Mouse (Mus musculus) layer of hippocampus, adult 18-20 months (tissue): ENCODE measurements around the gene Aldh3a1. TPM values are rescaled to one million over a fixed set of nuclear protein-coding genes. Genes with fewer than 3 reads are reported as not detected.

Experiments
- DNase-seq, 2 experiments: peaks; one replicate each; pipeline ENCODE4 v3.0.0; 2022; ENCODE audit warnings: low spot score in 2 of 2
- total RNA-seq, 2 experiments: library from RNA; stranded (reverse); gene quantifications; 2 replicates each; pipeline ENCODE4 v1.2.3; 2021

Aldh3a1 gene
- total RNA-seq, 2 experiments from 2014 or later: 0.54 to 0.68 TPM

DNA sequence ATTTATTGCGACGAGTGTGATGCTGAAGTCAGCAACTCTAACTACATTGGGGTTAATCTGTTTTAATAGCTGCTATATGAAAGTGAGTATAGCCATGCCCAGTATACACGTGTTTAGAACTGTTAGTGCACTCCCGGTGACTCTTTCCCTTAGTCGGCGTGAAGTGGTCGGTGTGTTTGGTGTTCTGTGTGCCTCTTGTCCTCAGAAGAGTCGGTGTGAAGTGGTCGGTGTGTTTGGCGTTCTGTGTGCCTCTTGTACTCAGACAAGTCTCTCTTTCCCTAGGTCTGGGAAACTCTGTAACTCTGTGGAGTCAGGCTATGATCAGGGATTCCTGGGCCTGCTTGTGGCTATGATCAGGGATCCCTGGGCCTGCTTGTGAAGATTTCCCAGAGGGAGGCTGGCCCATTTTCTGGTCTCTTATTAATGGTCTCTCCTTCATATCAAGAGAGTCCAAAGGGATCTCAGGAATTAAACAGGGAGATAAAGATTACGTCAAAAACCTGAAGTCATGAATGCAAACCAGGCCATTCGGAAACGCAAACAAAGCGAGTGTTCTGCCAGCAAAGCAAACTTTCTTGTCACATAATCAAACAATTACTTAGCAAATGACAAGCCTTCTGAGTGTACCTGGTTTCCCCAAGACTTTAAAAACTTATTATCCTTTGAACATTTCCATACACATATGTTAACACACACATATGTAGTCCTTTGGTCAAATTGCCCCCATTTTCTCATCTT is 10.6 kb upstream of the Aldh3a1 start:
- no peak for DNase-seq

DNA sequence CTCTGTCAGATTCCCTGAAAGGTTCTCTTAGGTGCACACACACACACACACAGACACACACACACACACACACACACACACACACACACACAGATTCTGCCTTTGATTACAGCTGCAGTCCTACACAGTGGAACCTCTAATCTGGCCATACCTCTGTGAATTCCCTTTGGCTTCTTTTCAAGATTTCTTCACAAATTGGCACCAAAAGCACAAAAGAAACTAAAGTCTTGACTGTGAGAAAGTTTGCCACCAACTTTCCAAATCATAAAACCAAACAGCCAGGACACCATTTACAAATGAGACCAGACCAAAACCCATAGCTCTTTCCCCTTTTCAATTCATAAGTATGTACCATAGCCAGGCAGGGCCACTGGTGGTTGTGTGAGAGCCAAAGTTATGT is 9.4 kb upstream of the Aldh3a1 start:
- DNase-seq: no peak

DNA sequence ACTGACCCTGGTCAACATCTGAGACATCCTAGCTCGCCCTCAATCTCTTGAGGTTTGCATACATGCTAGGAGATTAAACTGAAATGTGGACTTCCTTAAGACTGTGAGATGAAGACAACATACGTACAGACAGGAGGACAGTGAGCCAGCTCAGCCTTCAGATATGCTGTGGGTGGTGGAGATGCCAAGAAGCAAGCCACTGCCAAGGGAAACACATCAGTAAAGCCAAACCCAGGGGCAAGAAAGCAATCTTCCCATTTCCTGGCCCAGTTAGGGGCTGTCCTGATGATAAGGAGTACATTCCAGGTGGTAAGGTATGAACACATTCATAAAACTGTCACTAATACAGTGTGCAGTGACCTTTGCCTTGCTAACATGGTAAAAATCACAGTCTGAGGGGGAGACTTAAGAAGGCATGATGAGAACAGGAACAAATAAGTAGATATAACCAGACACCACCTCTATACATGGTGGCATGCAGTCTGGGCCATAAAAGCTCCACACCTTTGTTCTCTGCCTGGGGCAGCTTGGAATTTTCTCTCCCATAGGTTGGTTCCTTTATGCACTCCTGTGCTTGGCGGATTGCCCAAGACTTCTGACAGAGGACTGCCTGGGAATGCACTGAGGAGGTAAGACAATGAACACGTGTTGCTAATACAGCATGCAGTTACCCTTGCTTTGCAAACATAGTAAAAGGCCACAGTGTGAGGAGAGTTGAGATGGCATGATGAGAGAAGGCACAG is 7.5 kb upstream of the Aldh3a1 start:
- DNase-seq: no peak

DNA sequence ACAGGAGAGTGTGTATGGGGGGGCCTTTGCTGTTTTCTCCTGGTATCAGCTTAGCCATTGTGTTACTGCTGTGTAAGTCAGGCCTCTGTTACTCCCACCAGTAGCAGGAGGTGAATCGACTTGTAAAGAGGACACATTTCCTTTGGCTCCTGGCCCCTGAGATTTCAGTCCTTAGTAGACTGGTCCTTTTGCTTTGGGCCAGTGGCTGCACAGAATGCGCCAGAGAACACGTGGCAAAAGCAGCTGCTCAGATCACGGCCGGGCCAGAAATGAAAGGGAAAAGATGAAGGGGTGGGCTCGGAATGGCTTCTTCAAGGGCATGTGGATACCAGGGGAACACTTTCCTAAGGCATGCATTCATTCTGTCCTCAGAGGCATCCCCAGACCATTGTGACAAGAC is 5.2 kb upstream of the Aldh3a1 start:
- no peak for DNase-seq

DNA sequence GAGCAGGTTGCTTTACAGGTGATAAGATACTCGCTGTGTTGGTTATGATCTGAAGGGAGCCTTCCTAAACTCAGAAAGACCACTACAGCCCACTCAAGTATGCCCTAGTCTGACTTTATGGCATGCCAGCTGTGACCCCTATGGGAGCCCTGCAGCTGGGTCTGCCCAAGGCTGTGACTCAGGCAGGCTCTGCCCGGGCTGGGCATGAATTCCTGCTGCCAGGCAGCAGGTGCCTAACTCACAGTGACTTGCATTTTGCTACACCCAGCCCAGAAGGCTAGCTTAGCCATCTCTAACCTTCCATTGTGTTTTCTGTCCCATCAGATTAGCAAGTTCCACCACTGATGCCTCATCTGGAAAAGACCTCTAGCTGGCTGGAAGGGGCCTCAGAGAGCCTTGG is 4.5 kb upstream of the Aldh3a1 start:
- DNase-seq: no peak

DNA sequence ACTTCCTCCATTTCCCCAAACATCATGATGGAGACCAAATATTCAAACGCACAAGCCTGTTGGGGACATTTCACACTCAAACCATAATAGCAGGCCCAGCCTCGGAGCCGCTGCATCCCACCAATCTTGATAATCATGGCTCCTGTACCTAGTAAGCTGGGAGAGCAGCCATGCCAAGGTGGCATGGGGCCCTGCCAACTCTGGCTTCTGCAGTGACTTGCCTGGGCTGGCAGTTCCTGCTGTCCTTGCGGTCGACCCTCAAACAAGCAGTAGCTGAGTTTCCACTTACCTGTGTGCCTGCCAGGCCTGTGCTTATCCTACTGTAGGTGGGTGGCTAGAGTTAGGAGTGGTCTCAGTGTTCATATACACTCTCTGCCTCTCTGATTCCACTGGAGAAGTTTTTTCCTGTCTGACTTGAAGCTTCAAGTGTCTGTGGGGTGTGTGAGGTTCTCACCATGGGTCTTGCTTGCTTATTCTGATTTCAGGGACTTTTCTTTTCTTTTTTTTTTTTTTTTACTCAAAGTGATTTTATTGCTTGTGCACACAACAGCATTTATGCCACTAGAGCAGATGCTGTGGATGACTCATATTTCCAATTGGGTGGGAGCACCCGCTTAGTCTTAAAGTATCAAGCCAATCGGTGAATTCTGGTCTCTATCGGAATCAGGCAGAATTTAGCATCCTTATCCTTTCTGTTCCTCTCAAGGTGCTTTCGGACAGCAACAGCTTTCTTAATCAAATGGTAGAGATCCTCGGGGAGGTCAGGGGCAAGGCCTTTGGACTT is 2.0 kb upstream of the Aldh3a1 start:
- DNase-seq: peak; percentile 44 to 76

DNA sequence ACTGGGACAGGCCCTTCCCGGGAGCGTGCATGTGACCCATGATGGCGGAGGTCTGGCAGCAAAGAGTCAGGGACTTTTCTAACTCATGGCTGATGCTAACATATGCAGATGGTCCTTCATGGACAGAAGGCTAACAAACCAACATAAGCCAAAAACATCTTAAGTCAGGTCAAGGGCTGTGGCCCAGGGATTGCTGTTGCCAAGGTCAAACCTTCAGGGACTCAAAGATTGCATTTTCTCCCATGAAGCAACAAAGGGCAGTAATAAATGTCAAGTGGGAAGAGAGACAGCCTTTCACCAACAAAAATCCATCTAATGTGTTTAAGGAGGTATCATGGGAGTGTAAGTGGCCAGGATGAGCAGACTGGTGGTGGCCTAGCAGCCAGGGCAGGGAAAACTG is 1.2 kb upstream of the Aldh3a1 start:
- no peak for DNase-seq

DNA sequence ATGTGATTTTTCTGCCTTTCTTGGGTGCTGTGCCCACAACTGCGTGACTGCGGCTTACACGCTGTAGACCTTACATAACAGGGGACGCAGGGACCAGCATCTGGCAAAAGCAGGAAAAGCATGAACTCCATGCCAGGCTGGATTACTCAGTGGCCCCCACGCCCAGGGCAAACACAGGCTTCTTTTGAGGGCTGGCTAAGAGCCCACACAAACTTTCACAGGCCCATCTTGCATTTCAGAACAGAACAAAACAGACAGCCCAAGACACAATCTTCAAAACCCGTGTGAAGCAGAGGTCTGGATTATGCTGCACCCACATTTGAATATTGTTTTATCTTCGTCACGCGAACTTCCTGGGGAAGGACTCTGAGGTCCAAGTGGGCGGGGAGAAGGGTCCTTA is 979 bp downstream of the Aldh3a1 start:
- DNase-seq: no peak

DNA sequence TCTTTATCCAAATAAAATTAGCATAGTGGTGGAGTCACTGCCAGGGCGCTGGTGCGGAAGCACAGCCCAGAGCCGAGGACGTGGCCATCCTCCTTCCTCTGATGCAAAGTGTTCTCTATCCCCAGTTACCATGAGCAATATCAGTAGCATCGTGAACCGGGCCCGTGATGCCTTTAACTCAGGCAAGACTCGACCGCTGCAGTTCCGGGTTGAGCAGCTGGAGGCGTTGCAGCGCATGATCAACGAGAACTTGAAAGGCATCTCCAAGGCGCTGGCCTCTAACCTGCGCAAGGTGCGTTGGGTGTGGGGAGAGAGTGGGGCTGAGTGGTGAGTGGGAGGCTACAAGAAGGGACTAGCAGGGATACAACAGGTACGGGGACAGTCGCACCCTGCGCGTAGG is 4.8 kb downstream of the Aldh3a1 start:
- no peak for DNase-seq

DNA sequence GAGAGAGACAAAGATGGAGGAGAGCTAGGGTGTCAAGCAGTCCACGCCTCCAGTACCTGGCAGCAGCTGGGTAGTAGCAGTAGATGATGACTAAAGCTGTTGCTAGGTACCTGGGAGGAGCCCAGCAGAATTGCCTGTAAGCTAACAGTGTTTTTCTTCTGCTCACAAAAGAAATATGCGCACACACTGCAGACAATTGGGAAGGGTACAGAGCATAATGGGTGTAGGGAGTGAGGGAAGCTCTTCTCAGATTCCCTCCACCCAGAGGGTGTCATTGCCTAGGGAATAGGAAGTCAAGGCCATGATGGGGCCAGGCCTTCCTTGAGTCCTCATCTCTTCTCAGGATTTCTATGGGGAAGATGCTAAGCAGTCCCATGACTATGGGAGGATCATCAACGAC is 8.6 kb downstream of the Aldh3a1 start:
- no peak for DNase-seq

DNA sequence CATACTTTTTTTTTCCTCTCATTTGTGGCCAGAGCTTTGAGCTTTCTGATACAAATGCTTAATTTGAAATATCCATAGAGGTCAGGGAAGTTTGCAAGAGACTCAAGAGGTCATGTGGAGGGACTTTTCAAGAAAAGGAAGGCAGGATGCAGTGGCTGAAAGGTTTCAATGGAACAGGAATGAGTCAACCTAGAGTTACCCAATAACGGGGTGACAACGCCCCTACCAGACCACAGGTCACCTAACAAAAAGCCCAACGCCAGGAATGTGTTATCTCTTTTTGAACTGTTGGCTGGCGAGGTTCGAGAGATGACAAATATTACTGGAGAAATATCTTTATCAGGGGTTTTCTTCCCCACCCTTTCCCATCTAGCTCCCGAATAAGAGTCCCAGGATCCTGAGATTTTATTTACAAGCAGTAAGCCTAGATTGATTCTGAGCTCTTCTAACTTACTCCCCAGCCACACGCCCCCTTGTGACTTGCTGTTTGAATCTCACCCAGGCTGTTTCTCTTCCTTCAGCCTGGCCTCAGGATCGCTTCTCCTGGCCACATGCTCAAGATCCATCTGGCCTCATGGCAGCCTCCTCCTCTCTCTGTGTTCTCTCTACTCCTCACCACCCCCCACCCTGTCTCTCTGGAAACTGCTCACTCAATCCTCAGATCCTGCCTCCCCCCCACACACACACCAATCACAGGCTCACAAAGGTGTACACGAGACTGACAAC is 13.0 kb downstream of the Aldh3a1 start:
- peak; percentile 23 to 24 for DNase-seq

DNA sequence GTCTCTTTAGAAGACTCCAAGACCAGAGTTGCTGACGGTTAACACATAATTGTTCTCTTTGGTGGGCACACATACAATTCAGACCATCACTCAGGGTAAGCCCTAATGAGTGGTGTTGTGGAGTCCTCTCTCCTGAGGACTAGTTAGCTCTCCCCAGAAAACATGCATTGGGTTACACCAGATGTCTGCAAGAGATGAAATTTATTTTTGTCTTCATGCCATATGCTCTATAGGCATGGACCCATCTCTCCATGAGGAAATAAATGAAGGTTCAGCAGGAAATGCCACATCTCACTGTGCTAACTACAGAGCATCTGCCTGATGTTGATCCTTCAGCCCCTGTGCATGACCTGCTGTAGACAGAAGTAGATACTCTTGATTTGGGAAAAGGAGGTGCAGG is 14.7 kb downstream of the Aldh3a1 start:
- DNase-seq: no peak

DNA sequence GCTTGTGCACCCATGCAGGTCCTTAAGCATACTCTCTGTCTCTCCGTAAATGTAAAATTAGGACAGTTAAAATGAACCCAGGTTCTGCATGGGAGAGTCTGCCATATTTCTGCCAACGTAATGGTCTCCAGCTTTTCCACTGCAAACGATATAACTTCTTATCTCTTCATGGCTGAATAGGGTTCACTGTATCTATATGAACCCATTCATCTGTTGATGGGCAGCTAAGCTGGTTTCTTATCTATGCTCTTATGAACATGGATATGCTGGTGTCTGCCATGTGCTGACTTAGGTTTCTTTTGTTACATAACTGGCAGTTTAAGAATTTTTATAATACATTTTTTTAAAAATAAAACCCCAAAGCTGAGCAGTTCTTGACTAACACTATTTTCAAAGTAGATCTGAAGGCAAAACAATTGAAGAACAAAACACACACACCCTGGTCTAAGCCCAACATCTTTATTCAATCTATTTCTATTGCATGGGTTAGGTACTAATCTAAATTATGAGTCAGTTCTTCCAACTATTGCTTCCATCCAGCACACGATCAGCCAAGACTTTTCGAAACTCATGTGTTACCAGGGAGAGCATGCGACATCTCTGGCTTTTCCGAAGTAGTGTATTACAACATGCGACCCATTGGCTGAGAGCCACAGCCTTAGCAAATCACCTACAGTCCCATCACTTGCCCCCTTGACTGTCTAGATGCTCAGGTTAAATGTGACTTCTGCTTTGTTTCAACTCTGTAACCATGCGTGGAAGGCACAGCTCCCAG is 15.8 kb downstream of the Aldh3a1 start:
- no peak for DNase-seq

DNA sequence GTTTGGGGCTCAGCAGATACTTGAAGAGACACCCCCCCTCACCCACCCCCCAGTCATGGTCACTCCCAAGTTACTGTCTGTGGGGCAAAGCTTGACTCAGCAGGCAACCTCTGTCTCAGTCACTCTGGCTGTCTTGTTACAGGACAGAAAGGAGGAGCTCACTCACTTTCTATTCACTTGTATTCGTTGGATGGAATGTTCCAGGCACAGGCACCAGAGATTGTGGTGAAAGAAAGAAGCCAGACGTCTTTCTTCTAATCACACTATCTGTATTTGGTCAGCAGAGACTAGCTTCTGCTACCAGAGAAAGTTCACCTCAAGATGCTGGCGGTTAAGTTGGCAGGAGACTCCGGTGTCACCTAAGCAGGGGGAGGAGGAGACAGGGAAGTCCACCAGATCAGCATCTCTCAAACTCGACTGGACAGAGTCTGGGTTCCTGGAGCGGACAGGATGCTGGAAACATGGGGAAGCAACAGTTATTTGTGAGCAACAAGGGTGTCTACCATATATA is 17.0 kb downstream of the Aldh3a1 start:
- DNase-seq: no peak

DNA sequence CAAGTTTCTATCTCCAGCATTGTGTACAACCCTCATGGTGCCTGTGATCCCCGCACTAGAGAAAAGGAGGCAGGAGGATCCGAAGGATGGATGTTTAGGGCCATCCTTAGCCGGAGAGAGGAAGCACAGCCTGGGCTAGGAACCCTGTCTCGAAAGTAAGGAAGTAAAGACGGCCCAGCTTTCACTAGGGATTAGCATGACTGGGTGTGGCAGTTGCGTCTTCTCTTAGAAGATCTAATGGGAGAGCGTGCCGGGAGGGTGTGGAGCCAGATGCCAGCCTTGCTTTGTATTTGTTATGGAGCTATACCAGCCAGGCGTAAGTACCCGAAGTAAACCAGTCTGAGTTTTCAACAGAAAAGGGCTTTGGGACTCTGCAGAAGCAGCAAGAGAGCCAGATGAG is 17.6 kb downstream of the Aldh3a1 start:
- DNase-seq: no peak

DNA sequence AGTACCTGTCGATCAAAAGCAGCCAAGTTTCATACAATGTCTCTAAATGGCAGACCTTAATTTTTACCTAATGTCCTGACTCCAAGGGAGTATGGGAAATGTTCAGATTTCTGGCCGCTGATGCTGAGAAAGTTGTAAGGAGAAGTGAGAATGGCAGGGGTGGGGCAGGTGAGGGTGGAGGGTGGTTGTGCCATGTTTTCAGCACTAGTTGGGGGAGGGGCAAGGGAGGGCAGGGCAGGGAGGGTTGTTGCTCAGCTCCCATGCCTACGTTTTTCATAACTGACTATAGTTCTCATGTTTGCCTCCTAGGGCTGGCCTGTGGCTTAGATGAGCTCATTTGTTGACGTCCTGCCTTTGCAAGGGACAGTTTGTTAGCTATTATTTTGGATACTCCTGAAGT is 18.2 kb downstream of the Aldh3a1 start:
- no peak for DNase-seq

DNA sequence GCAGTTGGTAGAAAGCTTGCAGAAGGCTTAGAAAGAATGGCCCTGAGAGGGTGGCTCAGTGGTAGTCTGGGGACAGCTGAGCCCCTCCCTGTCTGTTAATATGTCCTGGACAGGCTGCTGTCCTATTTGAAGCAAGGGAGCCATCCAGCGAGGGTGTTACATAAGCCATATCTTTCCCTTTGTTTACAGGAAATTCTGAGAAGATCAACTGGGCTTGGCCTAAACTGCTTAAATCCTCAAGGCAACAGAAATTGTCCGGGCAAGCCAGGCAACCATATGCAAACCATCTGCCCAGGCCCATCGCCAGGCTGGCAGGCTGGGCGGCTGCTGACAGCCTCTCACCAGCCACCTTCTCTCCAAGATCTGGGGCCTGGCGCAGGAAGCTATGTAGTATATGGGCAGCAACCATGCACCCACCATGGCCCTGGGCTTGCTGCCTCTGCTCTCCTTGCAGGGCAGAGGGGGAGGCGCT is 18.6 kb downstream of the Aldh3a1 start:
- peak; percentile 58 to 68 for DNase-seq

DNA sequence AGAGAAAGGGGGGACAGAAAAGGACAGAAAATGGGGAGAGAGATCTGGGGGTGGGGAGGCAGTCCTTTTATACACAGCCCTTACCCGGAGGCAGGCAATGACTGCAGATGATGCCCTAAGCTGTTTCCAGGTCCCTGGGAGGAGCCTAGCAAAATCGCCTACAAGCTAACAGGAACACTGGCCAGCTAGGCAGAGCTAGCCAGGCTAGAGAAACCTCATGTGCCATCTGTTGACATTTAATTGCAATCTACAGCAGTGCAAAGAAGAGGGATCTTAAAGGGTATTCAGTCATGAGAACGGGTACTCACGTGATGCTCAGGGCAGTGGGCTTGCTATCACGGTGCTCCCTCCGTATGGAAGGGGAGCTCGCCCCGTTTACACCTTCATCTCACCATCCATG is 20.5 kb downstream of the Aldh3a1 start:
- no peak for DNase-seq

DNA sequence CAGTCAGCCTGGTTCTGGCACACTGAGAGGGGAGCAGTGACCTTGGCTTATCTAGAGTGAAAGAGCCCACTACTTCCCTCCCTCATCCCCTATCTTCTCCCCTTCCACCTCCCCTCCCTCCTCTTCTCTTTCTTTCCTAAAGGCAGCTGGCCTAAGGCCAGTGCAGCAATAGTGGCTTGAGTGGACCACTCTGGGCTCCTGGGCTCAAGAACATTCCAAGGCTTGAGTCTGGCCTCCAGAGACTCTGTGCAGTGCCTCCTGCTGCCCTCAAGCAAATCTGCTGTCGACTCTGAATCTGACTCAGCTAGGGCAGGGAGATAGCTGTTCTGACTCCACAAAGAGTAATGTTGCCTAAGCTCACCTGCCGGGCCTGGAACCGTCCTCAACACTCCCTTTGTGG is 21.1 kb downstream of the Aldh3a1 start:
- no peak for DNase-seq

DNA sequence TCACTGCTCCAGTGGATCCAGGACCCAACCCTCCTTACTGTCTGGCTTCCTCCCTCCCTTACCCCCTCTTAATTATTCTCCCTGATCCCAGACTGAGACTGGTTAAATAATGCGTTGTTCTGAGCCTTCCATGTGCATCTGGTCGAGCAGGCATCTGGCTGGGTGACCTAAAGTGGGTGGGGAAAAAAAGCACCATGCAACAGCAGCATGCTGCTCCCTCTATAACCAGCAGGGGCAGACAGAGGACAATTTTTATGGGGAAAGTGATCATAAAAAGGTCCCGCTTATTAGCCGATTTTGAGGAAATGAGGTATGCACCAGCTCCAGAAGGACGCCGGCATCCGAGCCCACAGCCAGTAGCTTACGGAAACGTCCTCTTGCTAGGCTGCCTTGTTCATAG is 24.0 kb downstream of the Aldh3a1 start:
- DNase-seq: peak in 1 of 2 experiments; percentile 59
